Mouse (Mus musculus): Measurements from ENCODE around the gene Nxnl2. TPM values are rescaled to one million over a fixed set of nuclear protein-coding genes. Genes with fewer than 3 reads are reported as not detected.

Nxnl2 gene
- total RNA-seq, 2 experiments from 2014 or later: 0.30 to 0.41 TPM

DNA sequence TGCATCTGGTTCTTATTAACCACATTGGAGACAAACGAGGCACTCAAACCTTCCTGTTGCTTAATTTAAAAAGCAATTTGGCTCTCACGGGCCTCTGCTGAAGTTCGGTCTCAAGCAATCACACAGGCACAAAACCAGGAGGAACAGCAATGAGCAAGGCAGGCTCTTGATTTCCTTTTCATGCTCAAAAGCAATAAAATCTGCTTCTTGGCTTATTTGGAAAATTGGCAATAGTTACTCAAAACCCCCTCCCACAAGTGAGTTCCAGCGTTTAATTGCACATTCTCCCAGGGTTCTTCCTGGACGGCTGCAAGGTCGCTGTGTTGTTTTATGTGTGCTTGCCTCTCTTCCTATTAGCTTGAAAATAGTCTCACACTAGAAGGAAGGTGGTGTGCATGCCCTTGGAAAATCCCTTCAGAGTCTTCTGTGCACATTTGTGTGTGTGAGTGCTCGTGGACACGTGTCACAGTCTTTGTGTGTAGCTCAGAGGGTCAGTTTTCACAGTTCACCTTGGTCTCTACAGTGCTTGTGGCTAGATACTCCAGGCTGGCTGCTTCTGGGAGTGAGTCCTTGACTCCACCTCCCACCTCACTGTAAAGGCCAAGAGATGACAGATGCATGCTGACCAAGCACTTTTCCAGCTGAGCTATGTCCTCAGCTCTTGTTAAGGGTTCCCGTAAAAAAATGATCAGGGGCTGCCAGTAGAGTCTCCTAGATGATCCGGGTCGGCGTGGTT, 50.8 kb downstream of the Nxnl2 start:
- no peak for DNase-seq (ENCODE audit: low spot score in 2 of 2)
- intact Hi-C loops (cut with DNase I): no loop called here

Small RNA genes within 50 kb of the gene (microRNA-seq; reads per million reads assigned to microRNA genes)
- gene Gm44341: 0 reads per million in 2 experiments

Other genes starting within 250 kb of the Nxnl2 start
- gene Spin1, start 70.1 kb upstream of the Nxnl2 start, total RNA-seq (2021): 100 to 1,000 TPM; 167 to 177 TPM
- 1 to 10 TPM; 6.2 to 7.1 TPM for gene S1pr3, start 237.6 kb downstream of the Nxnl2 start, total RNA-seq (2021)

Measured in left cerebral cortex, postnatal 25 days (tissue).